Comparison of ENCODE assay signal across 8 mouse cellular contexts in the genomic region with DNA sequence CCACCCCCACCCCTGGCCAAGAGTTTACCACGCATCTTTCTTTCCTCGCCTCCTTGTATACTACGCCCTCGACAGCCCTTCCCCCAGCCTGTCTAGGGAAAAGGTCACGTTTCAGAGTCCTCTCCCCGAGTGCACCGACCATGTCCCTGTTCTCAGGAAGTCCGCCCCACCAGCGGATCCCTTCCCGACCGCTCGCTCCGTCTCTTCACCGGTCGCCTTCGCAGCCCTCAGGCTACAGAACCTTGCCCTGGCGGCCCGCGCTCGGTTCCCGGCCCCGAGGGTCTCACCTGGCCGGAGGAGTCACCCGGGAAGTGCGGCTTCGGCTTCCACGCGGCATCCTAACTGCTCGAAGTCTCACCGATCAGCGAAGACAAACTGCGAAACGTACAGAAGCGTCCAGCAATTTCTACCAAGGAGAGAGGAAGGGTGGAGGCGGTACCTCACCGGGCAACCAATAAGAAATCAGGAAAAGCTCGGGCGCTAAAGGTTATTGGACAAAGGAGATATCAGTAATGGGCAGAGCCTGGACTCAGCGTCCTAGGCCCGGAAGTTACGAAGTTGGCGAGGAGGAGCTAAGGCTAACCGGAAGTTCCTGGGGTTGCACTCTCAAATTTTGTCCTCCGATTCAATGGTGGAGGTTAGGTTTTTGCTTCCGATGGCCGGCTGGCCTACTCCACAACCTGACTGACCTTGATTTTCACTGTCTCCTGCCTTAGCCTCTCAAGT. TPM values are rescaled to one million over a fixed set of nuclear protein-coding genes. Genes with fewer than 3 reads are reported as not detected.
DNase-seq lines count a peak whose midpoint lies in the region; ATAC-seq lines count a peak whose summit lies in the region.

A gene (minus strand): TSS at position 560 of the 726 bp plus-strand sequence.

- H3K4me2 ChIP-seq in hindbrain, embryonic 12.5 days (replicated peaks), result peak within 1 kb of the TSS; percentile 65

- peaks cover 16% of the 10 kb centered on the region for H3K4me1 ChIP-seq in hindbrain, embryonic 12.5 days

- H3K9ac ChIP-seq in hindbrain, embryonic 12.5 days, result peak within 1 kb of the TSS; percentile 81

- H3K9me3 ChIP-seq in hindbrain, embryonic 12.5 days (replicated peaks), result no peaks in the 10 kb centered on the region

- H3K4me3 ChIP-seq in hindbrain, embryonic 12.5 days, result peak within 1 kb of the TSS; percentile 80

- WGBS in hindbrain, embryonic 12.5 days, result under 1% methylated on average over 46 of the region's 46 CpGs

- peak; percentile 100 for ATAC-seq in hindbrain, embryonic 12.5 days (ENCODE audit: low FRiP score)

- H3K27ac ChIP-seq in hindbrain, embryonic 12.5 days, result peak within 1 kb of the TSS; percentile 93

- peaks cover 17% of the 10 kb centered on the region for H3K36me3 ChIP-seq in hindbrain, embryonic 12.5 days

- peak; percentile 98 for DNase-seq in NIH3T3 (ENCODE audit: low read depth)
- peak; percentile 95 for DNase-seq in cerebellum, postnatal 10 days
- peak; percentile 90 to 94 for DNase-seq in frontal cortex, postnatal 10 days (ENCODE audit: low spot score in 2 of 2)
- DNase-seq in layer of hippocampus, postnatal 14 days (ENCODE audit: low spot score in 2 of 2), result peak; percentile 94 to 98
- DNase-seq in lung, postnatal 14 days, result peak; percentile 92
- peak; percentile 98 for DNase-seq in retina, adult 2 months (ENCODE audit: low read depth, low spot score)
- peak; percentile 83 to 87 for DNase-seq in thymus, postnatal 36 days

- H3K27me3 ChIP-seq in hindbrain, embryonic 12.5 days, result no peaks in the 10 kb centered on the region

RNA-seq across cellular contexts. Expression of the gene that starts here (rescaled TPM):
- 714 and 768 TPM in 2 replicates for polyA plus RNA-seq in hindbrain, embryonic 12.5 days (2016; fragmentation: Nextera tagmentation; extraction: Ambion mirVana)
- total RNA-seq in layer of hippocampus, postnatal 14 days (2021), result 100 to 1,000 TPM; 412 to 435 TPM

Comparison
In these comparisons a context has a peak if more than half of its experiments do, and no peak if none do; other contexts are left out.
1. Peak in every context shown above with its lines: DNase-seq, ATAC-seq, H3K4me3 ChIP-seq and H3K27ac ChIP-seq.